Mouse (Mus musculus) myocyte (in vitro differentiated cells): ENCODE results near the gene Ihh.

ENCODE experiments used
- CEBPB ChIP-seq: IDR thresholded peaks from 2 replicates; pipeline ENCODE4 v1.6.1; 2011; ENCODE audit warnings: mild to moderate bottlenecking, moderate library complexity; ENCODE audit not compliant: poor library complexity, insufficient read depth, severe bottlenecking
- E2F4 ChIP-seq: IDR thresholded peaks from one replicate; pipeline ENCODE4 v1.6.1; 2011; ENCODE audit warnings: mild to moderate bottlenecking, control low read depth, moderate library complexity; ENCODE audit not compliant: insufficient read depth
- MAX ChIP-seq: IDR thresholded peaks from one replicate; pipeline ENCODE4 v1.6.1; 2011; ENCODE audit warnings: low read depth, mild to moderate bottlenecking, control low read depth
- MYOD1 ChIP-seq, 3 experiments: IDR thresholded peaks; one replicate each; pipeline ENCODE4 v1.6.1; 2011; ENCODE audit warnings: control low read depth in 2 of 3, low read depth in 2 of 3, mild to moderate bottlenecking in 2 of 3, moderate library complexity in 1 of 3; ENCODE audit not compliant: insufficient read length in 2 of 3, control insufficient read depth in 1 of 3
- MYOG ChIP-seq, 3 experiments: IDR thresholded peaks; one replicate each; pipeline ENCODE4 v1.6.1; 2011; ENCODE audit warnings: control low read depth in 2 of 3, low read depth in 2 of 3, mild to moderate bottlenecking in 2 of 3; ENCODE audit not compliant: insufficient read length in 2 of 3, control insufficient read depth in 1 of 3, insufficient read depth in 1 of 3
- POLR2A ChIP-seq: IDR thresholded peaks from one replicate; pipeline ENCODE4 v1.6.1; 2011; ENCODE audit warnings: low read depth, mild to moderate bottlenecking, control low read depth, moderate library complexity; ENCODE audit not compliant: insufficient read length
- POLR2AphosphoS2 ChIP-seq: IDR thresholded peaks from one replicate; pipeline ENCODE4 v1.6.1; 2011; ENCODE audit warnings: low read depth, control low read depth; ENCODE audit not compliant: insufficient read length
- REST ChIP-seq: IDR thresholded peaks from one replicate; pipeline ENCODE4 v1.6.1; 2011; ENCODE audit warnings: mild to moderate bottlenecking, control low read depth, moderate library complexity; ENCODE audit not compliant: insufficient read depth, insufficient read length
- SRF ChIP-seq: IDR thresholded peaks from one replicate; pipeline ENCODE4 v1.6.1; 2011; ENCODE audit warnings: low read depth; ENCODE audit not compliant: control insufficient read depth, insufficient read length
- TCF12 ChIP-seq: IDR thresholded peaks from one replicate; pipeline ENCODE4 v1.6.1; 2011; ENCODE audit warnings: mild to moderate bottlenecking, control low read depth; ENCODE audit not compliant: poor library complexity, insufficient read depth, severe bottlenecking
- USF1 ChIP-seq: IDR thresholded peaks from one replicate; pipeline ENCODE4 v1.6.1; 2011; ENCODE audit warnings: low read depth, mild to moderate bottlenecking, control low read depth, moderate library complexity

- TF ChIP-seq MYOD1 (IDR thresholded peaks at IDR 0.05; ENCODE audit: control insufficient read depth in 1 of 3, insufficient read length in 2 of 3, low read depth in 2 of 3) = no peak
- no peak for TF ChIP-seq CEBPB
- TF ChIP-seq POLR2A = no peak
- no peak for TF ChIP-seq MAX
- no peak for TF ChIP-seq E2F4
- no peak for TF ChIP-seq MYOG (IDR thresholded peaks at IDR 0.05; ENCODE audit: control insufficient read depth in 1 of 3, insufficient read depth in 1 of 3, insufficient read length in 2 of 3, low read depth in 2 of 3)
- TF ChIP-seq POLR2AphosphoS2 = no peak
- no peak for TF ChIP-seq SRF
- TF ChIP-seq TCF12 = no peak
- TF ChIP-seq REST = no peak
- no peak for TF ChIP-seq USF1
These were observed 45.8 kb upstream of the Ihh start for GRCm38 (mm10) chr1:74997231-74997630.
